In genomic region chr2:28912039-28912700, GRCm38 (mm10) we compare ENCODE assay signal across 14 mouse cellular contexts. TPM values are rescaled to one million over a fixed set of nuclear protein-coding genes. Genes with fewer than 3 reads are reported as not detected.
DNase-seq lines count a peak whose midpoint lies in the region; ATAC-seq and TF ChIP-seq lines count a peak whose summit lies in the region.
"Had no signal": no experiment of that assay in that cellular context is flagged by ENCODE, and none has a peak within 500 bp of the region (broad histone marks: within the 10 kb centered on the region; RNA-seq: fewer than 3 reads in every experiment).

No protein-coding gene starts in this region.

- ATAC-seq in hindbrain, embryonic 15.5 days (ENCODE audit: low FRiP score, low read depth) = no peak
- ATAC-seq in midbrain, postnatal 0 days (ENCODE audit: low FRiP score) = no peak
- ATAC-seq: inflammation-experienced regulatory T-cells, adult 6 months had no signal

- TF ChIP-seq EP300 in heart, adult 2 months (IDR thresholded peaks at IDR 0.05; ENCODE audit: insufficient read depth, low read depth, low read length) = no peak

- DNase-seq in embryo, embryonic 9.5 days (ENCODE audit: extremely low spot score) = peak; percentile 51
- no peak for DNase-seq in embryo, embryonic 11 days
- peak; percentile 47 for DNase-seq in embryonic facial prominence, embryonic 10.5 days (ENCODE audit: low spot score)
- no peak for DNase-seq in midbrain, postnatal 0 days (ENCODE audit: low spot score)
- DNase-seq in liver = no peak
- DNase-seq in heart, adult 2 months = no peak
- DNase-seq in c-Kit-positive CD71-positive TER-119-positive erythroid progenitor cells, embryonic 14.5 days (ENCODE audit: low spot score) = no peak
- DNase-seq: adrenal gland, adult 8-10 months; right cerebral cortex, postnatal 25 days had no signal

- no peaks in the 10 kb centered on the region for H3K9me3 ChIP-seq in embryonic facial prominence, embryonic 10.5 days
- H3K9me3 ChIP-seq in hindbrain, embryonic 15.5 days = no peaks in the 10 kb centered on the region
- no peaks in the 10 kb centered on the region for H3K9me3 ChIP-seq in midbrain, postnatal 0 days (ENCODE audit: low read length)
- H3K9me3 ChIP-seq: heart, embryonic 12.5 days had no signal

- WGBS in embryonic facial prominence, embryonic 10.5 days = under 1% methylated on average over 33 of the region's 33 CpGs
- WGBS in hindbrain, embryonic 15.5 days = 1% methylated on average over 33 of the region's 33 CpGs
- 5% methylated on average over 33 of the region's 33 CpGs for WGBS in midbrain, postnatal 0 days
- WGBS in heart, adult 2 months = 6% methylated on average over 33 of the region's 33 CpGs

- no peak for TF ChIP-seq CTCF in midbrain, postnatal 0 days (IDR thresholded peaks at IDR 0.05)
- no peak for TF ChIP-seq CTCF in heart, adult 2 months (IDR thresholded peaks at IDR 0.05)

- intact Hi-C loops in heart, adult 2 months (cut with DNase I) = loop anchor here (5.0 kb wide), 1 partner anchor 70 kb away; the partner anchor contains the start of genes Ddx31 and Gtf3c4

- H3K4me1 ChIP-seq in embryonic facial prominence, embryonic 10.5 days = peaks cover 36% of the 10 kb centered on the region
- H3K4me1 ChIP-seq in hindbrain, embryonic 15.5 days (replicated peaks) = peaks cover 21% of the 10 kb centered on the region
- H3K4me1 ChIP-seq in midbrain, postnatal 0 days (ENCODE audit: insufficient read depth, low read length) = no peaks in the 10 kb centered on the region; the same call in 1 of the 2 replicates
- H3K4me1 ChIP-seq in heart, adult 2 months (ENCODE audit: control insufficient read depth, insufficient read depth, low read length) = no peaks in the 10 kb centered on the region; the same call in 1 of the 2 replicates

- H3K27me3 ChIP-seq in embryonic facial prominence, embryonic 10.5 days (replicated peaks; ENCODE audit: low read depth, poor library complexity, severe bottlenecking) = peaks cover 100% of the 10 kb centered on the region
- H3K27me3 ChIP-seq in hindbrain, embryonic 15.5 days = peaks cover 89% of the 10 kb centered on the region
- peaks cover 54% of the 10 kb centered on the region for H3K27me3 ChIP-seq in midbrain, postnatal 0 days (ENCODE audit: insufficient read depth, low read length)
- peaks cover 42% of the 10 kb centered on the region for H3K27me3 ChIP-seq in heart, adult 2 months (ENCODE audit: control insufficient read depth, insufficient read depth, low read length)

- no peaks in the 10 kb centered on the region for H3K36me3 ChIP-seq in embryonic facial prominence, embryonic 10.5 days (replicated peaks)
- H3K36me3 ChIP-seq in hindbrain, embryonic 15.5 days = no peaks in the 10 kb centered on the region
- no peaks in the 10 kb centered on the region; the same call in 1 of the 2 replicates for H3K36me3 ChIP-seq in midbrain, postnatal 0 days (ENCODE audit: insufficient read depth, low read length)
- H3K36me3 ChIP-seq in heart, adult 2 months (ENCODE audit: control insufficient read depth, insufficient read depth, low read length) = no peaks in the 10 kb centered on the region
- H3K36me3 ChIP-seq: heart, embryonic 12.5 days had no signal

- H3K4me2 ChIP-seq in hindbrain, embryonic 15.5 days = peak overlapping the region; percentile 48; the same call in 1 of the 2 replicates
- H3K4me2 ChIP-seq in midbrain, postnatal 0 days (ENCODE audit: low read depth, low read length, poor library complexity, severe bottlenecking) = peak overlapping the region; percentile 40
- H3K4me2 ChIP-seq: heart, embryonic 12.5 days had no signal

- H3K9ac ChIP-seq in hindbrain, embryonic 15.5 days = 0 out of 2 replicates have a peak overlapping the region, but pooled peaks have one; percentile 11
- H3K9ac ChIP-seq in midbrain, postnatal 0 days (replicated peaks; ENCODE audit: low read length, poor library complexity, severe bottlenecking) = peak overlapping the region; percentile 50
- H3K9ac ChIP-seq in heart, adult 2 months (ENCODE audit: low read depth, low read length) = no peak overlapping the region
- H3K9ac ChIP-seq: heart, embryonic 12.5 days; liver, embryonic 14.5 days had no signal

- no peak overlapping the region for H3K4me3 ChIP-seq in embryonic facial prominence, embryonic 10.5 days
- peak overlapping the region; percentile 34 for H3K4me3 ChIP-seq in hindbrain, embryonic 15.5 days
- peak overlapping the region; percentile 41 for H3K4me3 ChIP-seq in midbrain, postnatal 0 days (ENCODE audit: low read depth, low read length)
- H3K4me3 ChIP-seq in heart, adult 2 months = no peak overlapping the region
- H3K4me3 ChIP-seq: heart, embryonic 12.5 days had no signal

- no peak for TF ChIP-seq POLR2A in heart, adult 2 months (IDR thresholded peaks at IDR 0.05; ENCODE audit: insufficient read depth, low read depth, low read length)

- H3K79me2 ChIP-seq in heart, adult 2 months (replicated peaks; ENCODE audit: control insufficient read depth, insufficient read depth, low read length) = no peaks in the 10 kb centered on the region

- no peak overlapping the region for H3K27ac ChIP-seq in embryonic facial prominence, embryonic 10.5 days (replicated peaks)
- H3K27ac ChIP-seq in hindbrain, embryonic 15.5 days (replicated peaks) = peak overlapping the region; percentile 48; the same call in 1 of the 2 replicates
- H3K27ac ChIP-seq in midbrain, postnatal 0 days (ENCODE audit: low read depth, low read length) = peak overlapping the region; percentile 68
- no peak overlapping the region for H3K27ac ChIP-seq in heart, adult 2 months
- H3K27ac ChIP-seq: liver, embryonic 14.5 days had no signal

RNA-seq across cellular contexts. Expression of gene Barhl1, which starts 4.3 kb away (rescaled TPM):
- 1.2 and 1.4 TPM in 2 replicates for polyA plus RNA-seq in embryonic facial prominence, embryonic 10.5 days (2016; fragmentation: Nextera tagmentation; extraction: Ambion mirVana)
- 43.3 and 60.4 TPM in 2 replicates for polyA plus RNA-seq in hindbrain, embryonic 15.5 days (2015; fragmentation: Nextera tagmentation; extraction: Ambion mirVana)
- total RNA-seq in midbrain, postnatal 0 days (2014; rRNA removed) = 36.8 and 49.0 TPM in 2 replicates
- polyA plus RNA-seq in midbrain, postnatal 0 days (2015; fragmentation: Nextera tagmentation; extraction: Ambion mirVana) = 36.8 and 36.9 TPM in 2 replicates
- total RNA-seq in heart, adult 2 months (2021) = not detected
- polyA plus RNA-seq in heart, adult 2 months (2012; rRNA removed) = not detected in 2 replicates
- total RNA-seq: adrenal gland, adult 8-10 months; gastrocnemius, adult 8-10 months had no signal
- polyA plus RNA-seq: heart, embryonic 12.5 days; inflammation-experienced regulatory T-cells, adult 6 months; liver, embryonic 14.5 days had no signal

Comparison
In these comparisons a context has a peak if more than half of its experiments do, and no peak if none do; other contexts are left out.
1. DNase-seq: peak in embryo, embryonic 9.5 days (single experiment) and embryonic facial prominence, embryonic 10.5 days (single experiment); none in embryo, embryonic 11 days (single experiment), midbrain, postnatal 0 days (single experiment), liver (single experiment), heart, adult 2 months (0 of 2) and c-Kit-positive CD71-positive TER-119-positive erythroid progenitor cells, embryonic 14.5 days (single experiment).
2. H3K27ac ChIP-seq: peak in hindbrain, embryonic 15.5 days (single experiment) and midbrain, postnatal 0 days (single experiment); none in embryonic facial prominence, embryonic 10.5 days (single experiment) and heart, adult 2 months (single experiment).
3. H3K4me3 ChIP-seq: peak in hindbrain, embryonic 15.5 days (single experiment) and midbrain, postnatal 0 days (single experiment); none in embryonic facial prominence, embryonic 10.5 days (single experiment) and heart, adult 2 months (single experiment).
4. RNA of gene Barhl1, which starts 4.3 kb away (polyA plus RNA-seq): 43.3 to 60.4 TPM in hindbrain, embryonic 15.5 days and 36.8 to 36.9 TPM in midbrain, postnatal 0 days; 1.2 to 1.4 TPM in embryonic facial prominence, embryonic 10.5 days and not detected in heart, adult 2 months; every median in the first group is over 10 times any median in the second.